Mouse (Mus musculus) neural tube, embryonic 15.5 days (tissue): Measurements from ENCODE around the gene E030025P04Rik. TPM values are rescaled to one million over a fixed set of nuclear protein-coding genes. Genes with fewer than 3 reads are reported as not detected.

Source experiments
- ATAC-seq: fragments of 200-750 bp; cut with Nextera tagmentation; 2 replicates; pipeline ENCODE4 v1.8.0; 2017; ENCODE audit warnings: mild to moderate bottlenecking, moderate TSS enrichment, moderate library complexity; ENCODE audit not compliant: low FRiP score
- H3K27ac ChIP-seq: fragments of 300-500 bp; sonication (generic); replicated peaks from 2 replicates; pipeline ENCODE4 v1.5.1; 2015; ENCODE audit warnings: mild to moderate bottlenecking, inconsistent platforms
- H3K27me3 ChIP-seq: fragments of 300-500 bp; sonication (generic); replicated peaks from 2 replicates; pipeline ENCODE4 v1.6.1; 2015; ENCODE audit warnings: inconsistent platforms
- H3K36me3 ChIP-seq: fragments of 300-500 bp; sonication (generic); 2 replicates; pipeline ENCODE4 v1.6.1; 2015; ENCODE audit warnings: inconsistent platforms
- H3K4me1 ChIP-seq: fragments of 300-500 bp; sonication (generic); 2 replicates; pipeline ENCODE4 v1.6.1; 2015; ENCODE audit warnings: inconsistent platforms
- H3K4me2 ChIP-seq: fragments of 300-500 bp; sonication (generic); 2 replicates; pipeline ENCODE4 v1.6.1; 2015; ENCODE audit warnings: inconsistent platforms, mild to moderate bottlenecking, moderate library complexity
- H3K4me3 ChIP-seq: fragments of 300-500 bp; sonication (generic); replicated peaks from 2 replicates; pipeline ENCODE4 v1.5.1; 2015; ENCODE audit warnings: mild to moderate bottlenecking, inconsistent platforms
- H3K9ac ChIP-seq: fragments of 300-500 bp; sonication (generic); replicated peaks from 2 replicates; pipeline ENCODE4 v1.6.1; 2015; ENCODE audit warnings: mild to moderate bottlenecking, inconsistent platforms
- H3K9me3 ChIP-seq: fragments of 300-500 bp; sonication (generic); replicated peaks from 2 replicates; pipeline ENCODE4 v1.6.1; 2016; ENCODE audit warnings: inconsistent platforms
- WGBS: fragments of 180-500 bp; shearing (Covaris S2); methylation state at CpG from one replicate; pipeline ENCODE4 v1.1.7; 2015; ENCODE audit warnings: mixed read lengths; 5-methylcytosine and 5-hydroxymethylcytosine counted together
- polyA plus RNA-seq: library from polyadenylated mRNA; unstranded; fragments of >200 nt; fragmentation: Nextera tagmentation; extraction: Ambion mirVana; gene quantifications from 2 replicates; pipeline ENCODE4 v1.2.1, GENCODE M21; 2015

The E030025P04Rik gene
- polyA plus RNA-seq, 1 experiment from 2014 or later, result not detected

DNA sequence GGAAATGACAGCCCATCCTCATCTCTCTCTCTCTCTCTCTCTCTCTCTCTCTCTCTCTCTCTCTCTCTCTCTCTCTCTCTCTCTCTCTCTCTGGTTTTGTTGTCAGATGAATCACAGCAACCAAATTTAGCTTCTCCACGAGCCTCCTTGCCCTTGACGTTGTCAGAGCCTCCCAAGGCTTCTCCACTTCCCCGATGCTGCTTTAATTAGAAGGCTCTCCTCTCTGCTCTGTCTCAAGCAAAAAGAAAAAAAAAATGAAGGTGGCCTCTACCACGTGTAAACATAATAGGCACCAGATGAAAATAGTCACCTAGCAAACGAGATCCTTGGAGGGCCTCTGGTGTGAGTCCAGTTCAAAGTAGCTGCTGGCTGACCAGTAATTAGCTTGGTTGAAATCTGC, 52.3 kb downstream of the E030025P04Rik start:
- ATAC-seq, result no peak
- Histone ChIP-seq H3K9me3 (no peaks in the 10 kb centered on the region), H3K27me3 (no peaks in the 10 kb centered on the region), H3K4me1 (no peaks in the 10 kb centered on the region), H3K9ac (no peak overlapping the region), H3K4me2 (no peak overlapping the region), H3K36me3 (no peaks in the 10 kb centered on the region), H3K4me3 (no peak overlapping the region), H3K27ac (no peak overlapping the region)
- 72% methylated on average over 5 of the region's 5 CpGs for WGBS

Other genes with a start within 250 kb of the E030025P04Rik start
- 6.1 and 6.3 TPM in 2 replicates for gene Axin2, start 224.0 kb downstream of the E030025P04Rik start, polyA plus RNA-seq
- gene Rgs9, start 153.8 kb upstream of the E030025P04Rik start, polyA plus RNA-seq, result 12.3 and 12.6 TPM in 2 replicates
- gene Gna13, start 218.5 kb upstream of the E030025P04Rik start, polyA plus RNA-seq, result 16.8 and 20.2 TPM in 2 replicates